Mouse (Mus musculus): ENCODE results near the gene Ciita. TPM values are rescaled to one million over a fixed set of nuclear protein-coding genes. Genes with fewer than 3 reads are reported as not detected.

Gene Ciita
- polyA plus RNA-seq, 1 experiment from 2014 or later, result 0.35 TPM

Other genes starting within 250 kb of the Ciita start
- gene Emp2, start 166.1 kb upstream of the Ciita start, polyA plus RNA-seq (2014; fragmentation: Nextera tagmentation; extraction: Ambion mirVana), result 35.4 and 38.6 TPM in 2 replicates
- 2.3 and 3.9 TPM in 2 replicates for gene Tekt5, start 84.6 kb upstream of the Ciita start, polyA plus RNA-seq (2014; fragmentation: Nextera tagmentation; extraction: Ambion mirVana)
- gene Nubp1, start 68.1 kb upstream of the Ciita start, polyA plus RNA-seq (2014; fragmentation: Nextera tagmentation; extraction: Ambion mirVana), result 49.0 and 52.6 TPM in 2 replicates
- gene Tvp23a, start 32.7 kb upstream of the Ciita start, polyA plus RNA-seq (2014; fragmentation: Nextera tagmentation; extraction: Ambion mirVana), result 13.2 and 14.7 TPM in 2 replicates
- gene Dexi, start 63.0 kb downstream of the Ciita start, polyA plus RNA-seq (2014; fragmentation: Nextera tagmentation; extraction: Ambion mirVana), result 28.0 and 30.3 TPM in 2 replicates
- 26.8 and 29.6 TPM in 2 replicates for gene Clec16a, start 65.3 kb downstream of the Ciita start, polyA plus RNA-seq (2014; fragmentation: Nextera tagmentation; extraction: Ambion mirVana)

Data from embryonic facial prominence, embryonic 14.5 days (tissue).